Comparison of ENCODE assay signal across 8 mouse cellular contexts in the genomic region with DNA sequence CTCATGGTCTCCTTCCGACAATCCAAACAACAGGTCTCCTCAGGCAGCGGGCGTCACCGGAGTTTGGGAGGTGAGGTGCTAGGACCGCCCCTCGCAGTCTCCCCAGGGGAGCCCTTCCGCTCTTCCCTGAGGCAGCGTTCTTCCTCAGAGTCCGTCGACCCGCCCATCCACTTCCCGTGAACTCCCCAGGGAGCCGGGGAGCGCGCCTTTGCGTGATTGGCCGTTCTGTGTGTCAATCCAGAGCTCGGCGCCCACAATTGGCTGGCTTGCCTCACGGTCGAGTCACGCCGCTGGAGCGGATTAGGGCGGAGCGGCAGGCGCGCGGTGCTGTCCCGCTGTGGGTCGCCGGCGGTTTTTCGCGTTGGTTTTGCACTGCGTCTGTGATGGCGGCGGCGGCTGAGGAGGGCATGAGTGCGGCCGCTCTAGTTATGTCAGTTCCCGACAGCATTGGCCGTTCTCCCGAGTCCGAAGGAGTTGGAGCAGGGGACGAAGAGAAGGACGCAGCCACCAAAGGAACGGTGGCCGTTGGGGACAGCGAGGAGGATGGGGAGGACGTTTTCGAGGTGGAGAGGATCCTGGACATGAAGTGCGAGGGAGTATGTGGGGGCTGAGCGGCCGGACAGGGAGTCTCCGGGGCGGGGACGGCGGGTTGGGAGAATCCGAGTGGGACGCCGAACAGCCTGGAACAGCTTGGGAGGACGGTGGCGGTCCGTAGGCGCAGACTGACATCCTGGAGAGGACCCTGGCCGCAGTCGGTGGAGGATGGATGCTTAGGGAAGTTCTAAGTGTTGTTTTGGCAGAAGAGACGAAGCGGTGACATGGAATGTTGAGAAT. TPM values are rescaled to one million over a fixed set of nuclear protein-coding genes. Genes with fewer than 3 reads are reported as not detected.
A peak's percentile ranks its signal among the peaks of the same experiment; 100 is the strongest.
DNase-seq lines count a peak whose midpoint lies in the region; ATAC-seq and TF ChIP-seq lines count a peak whose summit lies in the region.

A gene (plus strand): TSS at position 280 of the 834 bp plus-strand sequence.

- TF ChIP-seq POLR2A in CH12.LX (IDR thresholded peaks at IDR 0.05; ENCODE audit: low read depth, low read length): peak; percentile 92

- peak; percentile 99 for DNase-seq in CH12.LX (ENCODE audit: extremely low read depth)
- DNase-seq in c-Kit-positive CD71-positive TER-119-negative erythroid progenitor cells, embryonic 14.5 days (ENCODE audit: low read depth): peak; percentile 99
- peak; percentile 100 for DNase-seq in forebrain, embryonic 11.5 days (ENCODE audit: low spot score)
- peak; percentile 99 for DNase-seq in kidney, postnatal 36 days
- peak; percentile 98 for DNase-seq in telencephalon, adult 2 months (ENCODE audit: low read depth, low spot score)

- peak within 1 kb of the TSS; percentile 84 for H3K9ac ChIP-seq in CH12.LX (ENCODE audit: insufficient read depth, low read depth)
- peak within 1 kb of the TSS; percentile 93 for H3K9ac ChIP-seq in forebrain, embryonic 11.5 days (ENCODE audit: low read length)
- peak within 1 kb of the TSS; percentile 93 for H3K9ac ChIP-seq in heart, embryonic 16.5 days (ENCODE audit: low read length)
- peak within 1 kb of the TSS; percentile 88 for H3K9ac ChIP-seq in liver, embryonic 15.5 days
- H3K9ac ChIP-seq in neural tube, embryonic 12.5 days: peak within 1 kb of the TSS; percentile 82

- in situ Hi-C loops in CH12.LX (cut with MboI; ENCODE audit: low pct_ligation_motif_present, low pct_unique_long_range_greater_than_20kb, low sequenced_read_pairs): no loop called here

- peak within 1 kb of the TSS; percentile 73 for H3K27ac ChIP-seq in CH12.LX (ENCODE audit: insufficient read depth, low read depth)
- H3K27ac ChIP-seq in forebrain, embryonic 11.5 days (ENCODE audit: low read depth, low read length): peak within 1 kb of the TSS; percentile 91
- peak within 1 kb of the TSS; percentile 93 for H3K27ac ChIP-seq in heart, embryonic 16.5 days (ENCODE audit: low read length)
- H3K27ac ChIP-seq in liver, embryonic 15.5 days (replicated peaks): peak within 1 kb of the TSS; percentile 85
- H3K27ac ChIP-seq in neural tube, embryonic 12.5 days: peak within 1 kb of the TSS; percentile 67

- H3K4me3 ChIP-seq in CH12.LX (replicated peaks in 1 of 3; ENCODE audit: low read depth in 2 of 3, low read length in 2 of 3, poor library complexity in 1 of 3): peak within 1 kb of the TSS; percentile 85 to 98 (median 87)
- H3K4me3 ChIP-seq in forebrain, embryonic 11.5 days (ENCODE audit: low read depth, low read length): peak within 1 kb of the TSS; percentile 86
- peak within 1 kb of the TSS; percentile 98 for H3K4me3 ChIP-seq in heart, embryonic 16.5 days (ENCODE audit: low read length)
- H3K4me3 ChIP-seq in liver, embryonic 15.5 days (replicated peaks): peak within 1 kb of the TSS; percentile 94
- H3K4me3 ChIP-seq in neural tube, embryonic 12.5 days: peak within 1 kb of the TSS; percentile 84

- dilution Hi-C loops in CH12.LX (cut with MboI; ENCODE audit: extremely low pct_ligation_motif_present, extremely low pct_unique_long_range_greater_than_20kb, low sequenced_read_pairs): no loop called here

- under 1% methylated on average over 70 of the region's 70 CpGs for WGBS in forebrain, embryonic 11.5 days
- WGBS in heart, embryonic 16.5 days: under 1% methylated on average over 70 of the region's 70 CpGs
- under 1% methylated on average over 70 of the region's 70 CpGs for WGBS in liver, embryonic 15.5 days (ENCODE audit: insufficient replicate concordance)
- under 1% methylated on average over 70 of the region's 70 CpGs for WGBS in neural tube, embryonic 12.5 days

- H3K9me3 ChIP-seq in CH12.LX (replicated peaks; ENCODE audit: low read length): no peaks in the 10 kb centered on the region
- H3K9me3 ChIP-seq in forebrain, embryonic 11.5 days (ENCODE audit: control insufficient read depth, low read length): no peaks in the 10 kb centered on the region
- no peaks in the 10 kb centered on the region for H3K9me3 ChIP-seq in heart, embryonic 16.5 days (replicated peaks; ENCODE audit: control insufficient read depth, low read length)
- no peaks in the 10 kb centered on the region for H3K9me3 ChIP-seq in liver, embryonic 15.5 days (replicated peaks)
- H3K9me3 ChIP-seq in neural tube, embryonic 12.5 days: no peaks in the 10 kb centered on the region

- peaks cover 3 to 18% of the 10 kb centered on the region in 2 experiments for H3K36me3 ChIP-seq in CH12.LX (replicated peaks in 1 of 2; ENCODE audit: control insufficient read depth in 1 of 2, insufficient read depth in 1 of 2, low read length in 1 of 2)
- H3K36me3 ChIP-seq in forebrain, embryonic 11.5 days (ENCODE audit: control insufficient read depth, insufficient read depth, low read length): peaks cover 4% of the 10 kb centered on the region; the same call in 1 of the 2 replicates
- peaks cover 6% of the 10 kb centered on the region for H3K36me3 ChIP-seq in heart, embryonic 16.5 days (ENCODE audit: control insufficient read depth, insufficient read depth)
- peaks cover 11% of the 10 kb centered on the region for H3K36me3 ChIP-seq in liver, embryonic 15.5 days (replicated peaks)
- peaks cover 7% of the 10 kb centered on the region for H3K36me3 ChIP-seq in neural tube, embryonic 12.5 days

- H3K27me3 ChIP-seq in CH12.LX (replicated peaks): no peaks in the 10 kb centered on the region
- H3K27me3 ChIP-seq in forebrain, embryonic 11.5 days (ENCODE audit: control insufficient read depth, insufficient read depth, low read length): no peaks in the 10 kb centered on the region
- no peaks in the 10 kb centered on the region for H3K27me3 ChIP-seq in heart, embryonic 16.5 days (ENCODE audit: control insufficient read depth, insufficient read depth, low read length)
- H3K27me3 ChIP-seq in liver, embryonic 15.5 days: no peaks in the 10 kb centered on the region
- H3K27me3 ChIP-seq in neural tube, embryonic 12.5 days (replicated peaks): no peaks in the 10 kb centered on the region

- peaks cover 27% of the 10 kb centered on the region for H3K79me2 ChIP-seq in CH12.LX (replicated peaks; ENCODE audit: control insufficient read depth, extremely low read depth, insufficient read depth, poor library complexity, severe bottlenecking)

- ATAC-seq in forebrain, embryonic 11.5 days (replicated peaks; ENCODE audit: low FRiP score): peak; percentile 99
- peak; percentile 100 for ATAC-seq in heart, embryonic 16.5 days (replicated peaks; ENCODE audit: extremely low read depth, insufficient read depth, low FRiP score)
- ATAC-seq in liver, embryonic 15.5 days (ENCODE audit: insufficient read depth): peak; percentile 100
- ATAC-seq in neural tube, embryonic 12.5 days (ENCODE audit: low FRiP score, low read depth): peak; percentile 100

- peaks cover 0 to 20% of the 10 kb centered on the region in 2 experiments; a peak in 2 of 4 replicates for H3K4me1 ChIP-seq in CH12.LX (ENCODE audit: control insufficient read depth in 1 of 2, insufficient read depth in 2 of 2)
- H3K4me1 ChIP-seq in forebrain, embryonic 11.5 days (replicated peaks; ENCODE audit: control insufficient read depth, insufficient read depth, low read length): peaks cover 6% of the 10 kb centered on the region; the same call in 1 of the 2 replicates
- H3K4me1 ChIP-seq in heart, embryonic 16.5 days (ENCODE audit: control insufficient read depth, insufficient read depth, low read length): peaks cover 13% of the 10 kb centered on the region
- H3K4me1 ChIP-seq in liver, embryonic 15.5 days (replicated peaks): peaks cover 25% of the 10 kb centered on the region
- H3K4me1 ChIP-seq in neural tube, embryonic 12.5 days: peaks cover 15% of the 10 kb centered on the region

- H3K4me2 ChIP-seq in CH12.LX (ENCODE audit: insufficient read depth, low read depth, poor library complexity, severe bottlenecking): peak within 1 kb of the TSS; percentile 97
- H3K4me2 ChIP-seq in forebrain, embryonic 11.5 days (ENCODE audit: low read depth, low read length, severe bottlenecking): peak within 1 kb of the TSS; percentile 74
- peak within 1 kb of the TSS; percentile 91 for H3K4me2 ChIP-seq in heart, embryonic 16.5 days (ENCODE audit: low read depth, low read length)
- peak within 1 kb of the TSS; percentile 88 for H3K4me2 ChIP-seq in liver, embryonic 15.5 days
- H3K4me2 ChIP-seq in neural tube, embryonic 12.5 days (replicated peaks): peak within 1 kb of the TSS; percentile 82

- no peak for TF ChIP-seq CTCF in CH12.LX (conservative IDR thresholded peaks at IDR 0.05 in 1 of 2, IDR thresholded peaks at IDR 0.05 in 1 of 2; ENCODE audit: low read depth in 2 of 2, low read length in 2 of 2)

- no peak for TF ChIP-seq RAD21 in CH12.LX (IDR thresholded peaks at IDR 0.05; ENCODE audit: low read depth, low read length)

- TF ChIP-seq EP300 in CH12.LX (IDR thresholded peaks at IDR 0.05; ENCODE audit: low read length): 0 out of 2 replicates have a peak, but pooled peaks have one; percentile 17

TF ChIP-seq in CH12.LX, 34 proteins besides CTCF, POLR2A, EP300 and RAD21 (continues in another document):
- peak; percentile 58 for TF ChIP-seq NRF1 (IDR thresholded peaks at IDR 0.05; ENCODE audit: low read depth, low read length)
- TF ChIP-seq USF2 (conservative IDR thresholded peaks at IDR 0.05; ENCODE audit: low read depth, low read length): no peak
- TF ChIP-seq MAFK (IDR thresholded peaks at IDR 0.05; ENCODE audit: insufficient replicate concordance, low read length): no peak; the same call in 1 of the 2 replicates
- TF ChIP-seq BHLHE40 (IDR thresholded peaks at IDR 0.05; ENCODE audit: low read depth, low read length): peak; percentile 99
- TF ChIP-seq ZC3H11A (IDR thresholded peaks at IDR 0.05; ENCODE audit: low read depth, low read length): no peak
- no peak for TF ChIP-seq ZNF384 (IDR thresholded peaks at IDR 0.05; ENCODE audit: low read depth, low read length)
- TF ChIP-seq ZMIZ1 (IDR thresholded peaks at IDR 0.05; ENCODE audit: low read depth, low read length): peak; percentile 87
- TF ChIP-seq RCOR1 (conservative IDR thresholded peaks at IDR 0.05; ENCODE audit: low read depth, low read length): 0 out of 2 replicates have a peak, but pooled peaks have one; percentile 58
- no peak for TF ChIP-seq IRF4 (IDR thresholded peaks at IDR 0.05; ENCODE audit: low read depth, low read length)
- TF ChIP-seq GABPA (IDR thresholded peaks at IDR 0.05; ENCODE audit: insufficient replicate concordance, low read depth, low read length): no peak
- no peak for TF ChIP-seq ZKSCAN1 (IDR thresholded peaks at IDR 0.05; ENCODE audit: borderline replicate concordance, low read depth, low read length)
- peak; percentile 92 for TF ChIP-seq KAT2A (IDR thresholded peaks at IDR 0.05; ENCODE audit: insufficient replicate concordance, low read length)

RNA-seq across cellular contexts. Expression of the gene that starts here (rescaled TPM):
- 24.4 and 28.5 TPM in 2 replicates for total RNA-seq in CH12.LX (2012; rRNA removed)
- total RNA-seq in CH12.LX (2014; rRNA removed): 26.0 and 27.3 TPM in 2 replicates
- polyA plus RNA-seq in CH12.LX (2012; ENCODE audit: insufficient read length, low read depth): 40.7 and 47.9 TPM in 2 replicates
- polyA plus RNA-seq in forebrain, embryonic 11.5 days (2014; fragmentation: Nextera tagmentation; extraction: Ambion mirVana): 39.4 and 50.2 TPM in 2 replicates
- polyA plus RNA-seq in heart, embryonic 16.5 days (2015; fragmentation: Nextera tagmentation; extraction: Ambion mirVana): 20.1 and 25.4 TPM in 2 replicates
- polyA plus RNA-seq in liver, embryonic 15.5 days (2015; fragmentation: Nextera tagmentation; extraction: Ambion mirVana): 6.3 and 9.3 TPM in 2 replicates
- polyA plus RNA-seq in neural tube, embryonic 12.5 days (2016; fragmentation: Nextera tagmentation; extraction: Ambion mirVana): 36.5 and 46.2 TPM in 2 replicates

Comparison
In these comparisons a context has a peak if more than half of its experiments do, and no peak if none do; other contexts are left out.
1. Peak in every context shown above with its lines: DNase-seq, ATAC-seq, H3K4me3 ChIP-seq and H3K27ac ChIP-seq.